Mouse (Mus musculus) myocyte (in vitro differentiated cells): ENCODE measurements around the gene Zfp786.

Source experiments
- E2F4 ChIP-seq: IDR thresholded peaks from one replicate; pipeline ENCODE4 v1.6.1; 2011; ENCODE audit warnings: mild to moderate bottlenecking, control low read depth, moderate library complexity; ENCODE audit not compliant: insufficient read depth
- MAX ChIP-seq: IDR thresholded peaks from one replicate; pipeline ENCODE4 v1.6.1; 2011; ENCODE audit warnings: low read depth, mild to moderate bottlenecking, control low read depth
- MYOG ChIP-seq, 3 experiments: IDR thresholded peaks; one replicate each; pipeline ENCODE4 v1.6.1; 2011; ENCODE audit warnings: control low read depth in 2 of 3, low read depth in 2 of 3, mild to moderate bottlenecking in 2 of 3; ENCODE audit not compliant: insufficient read length in 2 of 3, control insufficient read depth in 1 of 3, insufficient read depth in 1 of 3
- POLR2A ChIP-seq: IDR thresholded peaks from one replicate; pipeline ENCODE4 v1.6.1; 2011; ENCODE audit warnings: low read depth, mild to moderate bottlenecking, control low read depth, moderate library complexity; ENCODE audit not compliant: insufficient read length
- POLR2AphosphoS2 ChIP-seq: IDR thresholded peaks from one replicate; pipeline ENCODE4 v1.6.1; 2011; ENCODE audit warnings: low read depth, control low read depth; ENCODE audit not compliant: insufficient read length
- REST ChIP-seq: IDR thresholded peaks from one replicate; pipeline ENCODE4 v1.6.1; 2011; ENCODE audit warnings: mild to moderate bottlenecking, control low read depth, moderate library complexity; ENCODE audit not compliant: insufficient read depth, insufficient read length
- TCF12 ChIP-seq: IDR thresholded peaks from one replicate; pipeline ENCODE4 v1.6.1; 2011; ENCODE audit warnings: mild to moderate bottlenecking, control low read depth; ENCODE audit not compliant: poor library complexity, insufficient read depth, severe bottlenecking
- TCF3 ChIP-seq: IDR thresholded peaks from one replicate; pipeline ENCODE4 v1.6.1; 2011; ENCODE audit warnings: low read depth, control low read depth; ENCODE audit not compliant: insufficient read length
- USF1 ChIP-seq: IDR thresholded peaks from one replicate; pipeline ENCODE4 v1.6.1; 2011; ENCODE audit warnings: low read depth, mild to moderate bottlenecking, control low read depth, moderate library complexity

DNA sequence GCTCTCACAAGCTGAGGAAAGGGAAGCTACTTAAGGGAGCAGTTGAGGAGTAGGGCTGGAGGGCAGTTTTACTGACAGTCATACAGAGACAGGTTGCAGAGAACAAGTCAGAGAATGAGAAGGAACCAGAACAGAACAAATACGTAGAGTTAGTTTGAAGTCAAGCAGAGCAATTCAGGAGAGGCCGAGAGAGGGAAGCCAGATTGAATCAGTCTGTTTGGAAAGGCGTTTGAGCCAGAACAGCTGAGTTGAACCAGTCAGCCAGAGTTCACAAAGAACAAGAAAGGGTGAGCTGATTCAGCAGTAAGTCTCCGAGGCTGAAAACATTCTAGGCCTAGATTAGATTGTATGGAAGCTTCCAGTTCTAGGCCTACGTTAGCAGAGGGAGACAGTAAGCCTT, 37.4 kb downstream of the Zfp786 start:
- TF ChIP-seq POLR2A (no peak), USF1 (no peak), E2F4 (no peak), POLR2AphosphoS2 (no peak), MAX (no peak), TCF3 (no peak), TCF12 (no peak), REST (no peak), MYOG (IDR thresholded peaks at IDR 0.05; ENCODE audit: control insufficient read depth in 1 of 3, insufficient read depth in 1 of 3, insufficient read length in 2 of 3, low read depth in 2 of 3) (no peak)
